Mouse (Mus musculus) heart, postnatal 0 days (tissue): Measurements from ENCODE around the gene Adgrv1. TPM values are rescaled to one million over a fixed set of nuclear protein-coding genes. Genes with fewer than 3 reads are reported as not detected.

Experiments
- ATAC-seq: fragments of 200-750 bp; cut with Nextera tagmentation; 2 replicates; pipeline ENCODE4 v1.8.0; 2017; ENCODE audit warnings: low read depth, moderate number of reproducible peaks, moderate library complexity; ENCODE audit not compliant: insufficient read depth
- DNase-seq: peaks from one replicate; pipeline ENCODE4 v3.0.0-alpha.2; 2016; ENCODE audit warnings: low spot score
- H3K27ac ChIP-seq: fragments of 300-500 bp; sonication (generic); 2 replicates; pipeline ENCODE4 v1.5.1; 2014; ENCODE audit warnings: low read depth, mild to moderate bottlenecking
- H3K27me3 ChIP-seq: fragments of 300-500 bp; sonication (generic); 2 replicates; pipeline ENCODE4 v1.6.1; 2014; ENCODE audit warnings: low read length, mixed read lengths; ENCODE audit not compliant: control insufficient read depth, insufficient read depth
- H3K36me3 ChIP-seq: fragments of 300-500 bp; sonication (generic); replicated peaks from 2 replicates; pipeline ENCODE4 v1.6.1; 2014; ENCODE audit warnings: low read length, mixed read lengths; ENCODE audit not compliant: control insufficient read depth, insufficient read depth
- H3K4me1 ChIP-seq: fragments of 300-500 bp; sonication (generic); 2 replicates; pipeline ENCODE4 v1.6.1; 2014; ENCODE audit warnings: antibody characterized with exemption; ENCODE audit not compliant: control insufficient read depth, insufficient read depth
- H3K4me2 ChIP-seq: fragments of 300-500 bp; sonication (generic); 2 replicates; pipeline ENCODE4 v1.6.1; 2014; ENCODE audit warnings: low read depth, mild to moderate bottlenecking, low read length, moderate library complexity
- H3K4me3 ChIP-seq: fragments of 300-500 bp; sonication (generic); 2 replicates; pipeline ENCODE4 v1.5.1; 2014; ENCODE audit warnings: low read depth, low read length
- H3K9ac ChIP-seq: fragments of 300-500 bp; sonication (generic); replicated peaks from 2 replicates; pipeline ENCODE4 v1.6.1; 2014; ENCODE audit warnings: low read depth, low read length, mixed read lengths
- H3K9me3 ChIP-seq: fragments of 300-500 bp; sonication (generic); replicated peaks from 2 replicates; pipeline ENCODE4 v1.6.1; 2016; ENCODE audit warnings: low read length; ENCODE audit not compliant: control insufficient read depth
- CTCF ChIP-seq: IDR thresholded peaks from 2 replicates; pipeline ENCODE4 v1.5.1; 2016; ENCODE audit warnings: antibody characterized with exemption, control low read depth, low read depth
- EP300 ChIP-seq: IDR thresholded peaks from 2 replicates; pipeline ENCODE4 v1.6.1; 2016; ENCODE audit warnings: antibody characterized with exemption, low read depth
- WGBS: fragments of 180-500 bp; shearing (Covaris S2); extraction: QIAGEN DNeasy Blood & Tissue Kit; methylation state at CpG from one replicate; pipeline ENCODE4 v1.1.7; 2014; 5-methylcytosine and 5-hydroxymethylcytosine counted together
- polyA plus RNA-seq: library from polyadenylated mRNA; unstranded; fragments of >200 nt; fragmentation: Nextera tagmentation; extraction: Ambion mirVana; gene quantifications from 2 replicates; pipeline ENCODE4 v1.2.1, GENCODE M21; 2015
- total RNA-seq: library from RNA; depleted of rRNA; stranded (reverse); fragments of >200 nt; gene quantifications from 2 replicates; pipeline ENCODE4 v1.2.3, GENCODE M21; 2014; ENCODE audit warnings: low replicate concordance

Adgrv1 gene
- total and polyA plus RNA-seq, 2 experiments from 2014 or later, result 0.68 to 10.5 TPM

GRCm38 (mm10) chr13:81096424-81096823 lies 536.5 kb downstream of the Adgrv1 start:
- no peak overlapping the region for H3K27ac ChIP-seq
- H3K4me3 ChIP-seq, result no peak overlapping the region
- ATAC-seq (no peak), DNase-seq (no peak)
- H3K9me3 ChIP-seq, result no peaks in the 10 kb centered on the region
- no peak overlapping the region for H3K9ac ChIP-seq
- TF ChIP-seq EP300 (no peak), CTCF (no peak)
- no peaks in the 10 kb centered on the region for H3K27me3 ChIP-seq
- WGBS, result 74% methylated on average over 2 of the region's 2 CpGs
- H3K36me3 ChIP-seq, result no peaks in the 10 kb centered on the region
- no peak overlapping the region for H3K4me2 ChIP-seq
- no peaks in the 10 kb centered on the region for H3K4me1 ChIP-seq

DNA sequence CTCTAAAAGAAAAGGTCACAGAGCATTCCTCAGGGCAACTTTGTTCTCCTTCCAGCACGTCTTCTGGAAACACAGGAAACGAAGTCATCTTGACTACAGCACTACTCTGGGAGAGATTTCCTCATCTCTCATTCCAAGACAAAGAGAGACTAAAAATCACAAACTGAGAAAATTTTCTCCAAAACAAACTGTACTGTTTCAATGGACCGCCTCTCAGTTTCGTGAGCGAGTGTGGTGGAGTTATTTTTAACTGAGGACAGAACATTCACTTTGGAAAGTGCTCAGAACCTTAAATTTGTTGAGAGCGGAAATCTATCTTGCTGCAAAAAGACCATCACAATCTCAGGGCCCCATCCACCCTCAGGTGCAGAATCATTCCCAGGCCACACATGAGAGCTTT lies 538.4 kb downstream of the Adgrv1 start:
- WGBS, result 48% methylated on average over 6 of the region's 6 CpGs
- ATAC-seq (no peak), DNase-seq (no peak)
- Histone ChIP-seq H3K27ac (no peak overlapping the region), H3K4me3 (no peak overlapping the region), H3K9me3 (no peaks in the 10 kb centered on the region), H3K4me1 (no peaks in the 10 kb centered on the region), H3K4me2 (no peak overlapping the region), H3K36me3 (no peaks in the 10 kb centered on the region), H3K9ac (no peak overlapping the region), H3K27me3 (no peaks in the 10 kb centered on the region)
- no peak for TF ChIP-seq EP300
- no peak for TF ChIP-seq CTCF

- H3K36me3 ChIP-seq, result no peaks in the 10 kb centered on the region
- DNase-seq, result no peak
- no peak overlapping the region for H3K4me2 ChIP-seq
- no peaks in the 10 kb centered on the region for H3K9me3 ChIP-seq
- no peak overlapping the region for H3K9ac ChIP-seq
- no peak for ATAC-seq
- TF ChIP-seq EP300 (no peak), CTCF (no peak)
- H3K27ac ChIP-seq, result no peak overlapping the region
- no peaks in the 10 kb centered on the region for H3K27me3 ChIP-seq
- H3K4me3 ChIP-seq, result no peak overlapping the region
- H3K4me1 ChIP-seq, result no peaks in the 10 kb centered on the region
- WGBS, result 95% methylated on average over 1 of the region's 1 CpGs
Observed at GRCm38 (mm10) chr13:81090051-81090836, 542.7 kb downstream of the Adgrv1 start.

GRCm38 (mm10) chr13:81086969-81087682 lies 545.8 kb downstream of the Adgrv1 start:
- no peak for TF ChIP-seq EP300
- no peak for TF ChIP-seq CTCF
- ATAC-seq, result no peak
- Histone ChIP-seq H3K4me2 (no peak overlapping the region), H3K9ac (no peak overlapping the region), H3K27me3 (no peaks in the 10 kb centered on the region), H3K9me3 (no peaks in the 10 kb centered on the region), H3K36me3 (no peaks in the 10 kb centered on the region), H3K4me1 (no peaks in the 10 kb centered on the region), H3K27ac (no peak overlapping the region), H3K4me3 (no peak overlapping the region)
- 66% methylated on average over 2 of the region's 2 CpGs for WGBS
- no peak for DNase-seq

GRCm38 (mm10) chr13:81072214-81072613 lies 560.7 kb downstream of the Adgrv1 start:
- Histone ChIP-seq H3K27me3 (no peaks in the 10 kb centered on the region), H3K4me3 (no peak overlapping the region), H3K4me1 (no peaks in the 10 kb centered on the region), H3K4me2 (no peak overlapping the region), H3K27ac (no peak overlapping the region), H3K36me3 (no peaks in the 10 kb centered on the region), H3K9ac (no peak overlapping the region), H3K9me3 (no peaks in the 10 kb centered on the region)
- DNase-seq, result no peak
- WGBS, result 86% methylated on average over 5 of the region's 5 CpGs
- no peak for ATAC-seq
- no peak for TF ChIP-seq CTCF
- no peak for TF ChIP-seq EP300

- TF ChIP-seq CTCF (no peak), EP300 (no peak)
- no peak for DNase-seq
- Histone ChIP-seq H3K4me2 (no peak overlapping the region), H3K4me1 (no peaks in the 10 kb centered on the region), H3K27ac (no peak overlapping the region), H3K9ac (no peak overlapping the region), H3K36me3 (no peaks in the 10 kb centered on the region), H3K9me3 (no peaks in the 10 kb centered on the region), H3K4me3 (no peak overlapping the region), H3K27me3 (no peaks in the 10 kb centered on the region)
- ATAC-seq, result no peak
- 83% methylated on average over 4 of the region's 4 CpGs for WGBS
Observed at GRCm38 (mm10) chr13:81051448-81051847, 581.5 kb downstream of the Adgrv1 start.
